Comparison of ENCODE assay signal across 19 mouse cellular contexts in genomic region chr3:10127505-10127904, GRCm38 (mm10). TPM values are rescaled to one million over a fixed set of nuclear protein-coding genes. Genes with fewer than 3 reads are reported as not detected.
DNase-seq lines count a peak whose midpoint lies in the region; ATAC-seq lines count a peak whose summit lies in the region.
"Had no signal": no experiment of that assay in that cellular context is flagged by ENCODE, and none has a peak within 500 bp of the region (broad histone marks: within the 10 kb centered on the region; RNA-seq: fewer than 3 reads in every experiment).

No protein-coding gene starts in this region.

- no peaks in the 10 kb centered on the region for H3K9me3 ChIP-seq in limb, embryonic 15.5 days
- H3K9me3 ChIP-seq in limb, embryonic 10.5 days (replicated peaks), result no peaks in the 10 kb centered on the region
- no peaks in the 10 kb centered on the region for H3K9me3 ChIP-seq in neural tube, embryonic 13.5 days
- H3K9me3 ChIP-seq: embryonic facial prominence, embryonic 15.5 days; heart, embryonic 15.5 days; limb, embryonic 13.5 days had no signal

- H3K4me1 ChIP-seq in limb, embryonic 15.5 days, result no peaks in the 10 kb centered on the region
- H3K4me1 ChIP-seq in limb, embryonic 10.5 days, result no peaks in the 10 kb centered on the region
- H3K4me1 ChIP-seq in neural tube, embryonic 13.5 days (replicated peaks), result no peaks in the 10 kb centered on the region
- H3K4me1 ChIP-seq: heart, embryonic 15.5 days had no signal

- no peak overlapping the region for H3K4me3 ChIP-seq in limb, embryonic 15.5 days
- H3K4me3 ChIP-seq in limb, embryonic 10.5 days, result no peak overlapping the region
- no peak overlapping the region for H3K4me3 ChIP-seq in neural tube, embryonic 13.5 days
- H3K4me3 ChIP-seq: embryonic facial prominence, embryonic 15.5 days; heart, adult 2 months; heart, embryonic 15.5 days; limb, embryonic 13.5 days had no signal

- ATAC-seq in frontal cortex, adult (ENCODE audit: low TSS enrichment), result peak; percentile 45; the same call in 1 of the 2 replicates
- no peak for ATAC-seq in limb, embryonic 15.5 days (ENCODE audit: insufficient number of reproducible peaks, low FRiP score, low TSS enrichment, low read depth)
- ATAC-seq in neural tube, embryonic 13.5 days (ENCODE audit: low read depth), result no peak
- ATAC-seq: intestine, embryonic 16.5 days; lung, postnatal 0 days had no signal

- 0 out of 2 replicates have a peak overlapping the region, but pooled peaks have one; percentile 43 for H3K27ac ChIP-seq in limb, embryonic 15.5 days
- no peak overlapping the region for H3K27ac ChIP-seq in limb, embryonic 10.5 days
- peak overlapping the region; percentile 6; the same call in 1 of the 2 replicates for H3K27ac ChIP-seq in neural tube, embryonic 13.5 days (replicated peaks)
- H3K27ac ChIP-seq: heart, adult 2 months; heart, embryonic 15.5 days; limb, embryonic 13.5 days had no signal

- no peak overlapping the region for H3K4me2 ChIP-seq in limb, embryonic 15.5 days
- H3K4me2 ChIP-seq in neural tube, embryonic 13.5 days, result no peak overlapping the region
- H3K4me2 ChIP-seq: embryonic facial prominence, embryonic 15.5 days; heart, embryonic 15.5 days; limb, embryonic 13.5 days had no signal

- 81% methylated on average over 2 of the region's 2 CpGs for WGBS in limb, embryonic 15.5 days
- 88% methylated on average over 2 of the region's 2 CpGs for WGBS in limb, embryonic 10.5 days
- WGBS in neural tube, embryonic 13.5 days, result 91% methylated on average over 2 of the region's 2 CpGs

- H3K36me3 ChIP-seq in limb, embryonic 15.5 days, result no peaks in the 10 kb centered on the region
- H3K36me3 ChIP-seq in limb, embryonic 10.5 days, result no peaks in the 10 kb centered on the region
- no peaks in the 10 kb centered on the region for H3K36me3 ChIP-seq in neural tube, embryonic 13.5 days
- H3K36me3 ChIP-seq: embryonic facial prominence, embryonic 15.5 days; heart, embryonic 15.5 days; limb, embryonic 13.5 days had no signal

- no peaks in the 10 kb centered on the region for H3K27me3 ChIP-seq in limb, embryonic 15.5 days
- no peaks in the 10 kb centered on the region for H3K27me3 ChIP-seq in limb, embryonic 10.5 days (ENCODE audit: low read depth, poor library complexity, severe bottlenecking)
- H3K27me3 ChIP-seq in neural tube, embryonic 13.5 days, result no peaks in the 10 kb centered on the region
- H3K27me3 ChIP-seq: CH12.LX; embryonic facial prominence, embryonic 15.5 days; heart, embryonic 15.5 days; limb, embryonic 13.5 days had no signal

- H3K9ac ChIP-seq in limb, embryonic 15.5 days, result no peak overlapping the region
- no peak overlapping the region for H3K9ac ChIP-seq in neural tube, embryonic 13.5 days
- H3K9ac ChIP-seq: embryonic facial prominence, embryonic 15.5 days; heart, embryonic 15.5 days; limb, embryonic 13.5 days had no signal

- no peak for DNase-seq in frontal cortex, postnatal 10 days (ENCODE audit: low spot score in 2 of 2)
- no peak for DNase-seq in limb, embryonic 10.5 days (ENCODE audit: low spot score)
- no peak for DNase-seq in neural tube, embryonic 10.5 days (ENCODE audit: extremely low spot score, low spot score)
- no peak for DNase-seq in urinary bladder, adult 2 months (ENCODE audit: low spot score)
- DNase-seq in lung, postnatal 36 days, result no peak
- DNase-seq: gastrocnemius, postnatal 14 days; heart, adult 2 months; heart, postnatal 4 days; kidney, postnatal 36 days; spleen, adult 18-20 months had no signal

RNA-seq across cellular contexts. Expression of gene Gm9833, which starts 39.6 kb away (rescaled TPM):
- 2.2 and 2.9 TPM in 2 replicates for polyA plus RNA-seq in limb, embryonic 15.5 days (2015; fragmentation: Nextera tagmentation; extraction: Ambion mirVana)
- polyA plus RNA-seq in limb, embryonic 10.5 days (2016; fragmentation: Nextera tagmentation; extraction: Ambion mirVana), result 3.5 and 4.5 TPM in 2 replicates
- polyA plus RNA-seq in neural tube, embryonic 13.5 days (2015; fragmentation: Nextera tagmentation; extraction: Ambion mirVana), result 7.0 and 7.9 TPM in 2 replicates
- 1.6 and 1.7 TPM in 2 replicates for polyA plus RNA-seq in urinary bladder, adult 2 months (2012; rRNA removed)
